Mouse (Mus musculus) T-cell, adult 2 months (primary cell): ENCODE results near the gene Minpp1.
"Not testable (repeated sequence)": the region's sequence is repeated elsewhere in the genome, so short reads cannot be mapped to it uniquely, and the experiment has no call there.

Experiments used
- DNase-seq: peaks from one replicate; pipeline ENCODE4 v3.0.0; 2022; ENCODE audit warnings: low spot score

Minpp1 gene

GRCm38 (mm10) chr19:32485681-32486105 is at the start of gene Minpp1:
Minpp1 (plus strand) TSS chr19:32485769.
- DNase-seq, result peak; percentile 90

DNA sequence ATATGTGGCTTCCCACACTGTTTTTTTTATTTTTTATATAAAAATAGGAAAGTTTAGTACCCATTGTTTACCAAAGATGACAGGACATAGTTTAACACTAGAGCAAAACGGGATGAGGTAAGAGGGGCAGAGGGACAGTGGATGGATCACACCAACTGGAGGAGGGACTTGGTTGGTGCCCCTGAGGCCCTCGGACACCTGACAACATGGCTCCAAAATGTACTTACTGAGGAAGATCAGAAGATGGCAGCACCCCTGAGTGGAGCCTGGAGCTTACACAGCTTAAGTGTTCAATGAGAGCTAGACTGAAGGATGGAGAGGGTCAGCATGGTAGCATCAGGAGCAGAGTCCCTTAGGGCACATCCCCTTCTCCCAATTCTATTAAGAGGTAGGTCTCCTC is 46.2 kb upstream of the Minpp1 start:
- no peak for DNase-seq

DNA sequence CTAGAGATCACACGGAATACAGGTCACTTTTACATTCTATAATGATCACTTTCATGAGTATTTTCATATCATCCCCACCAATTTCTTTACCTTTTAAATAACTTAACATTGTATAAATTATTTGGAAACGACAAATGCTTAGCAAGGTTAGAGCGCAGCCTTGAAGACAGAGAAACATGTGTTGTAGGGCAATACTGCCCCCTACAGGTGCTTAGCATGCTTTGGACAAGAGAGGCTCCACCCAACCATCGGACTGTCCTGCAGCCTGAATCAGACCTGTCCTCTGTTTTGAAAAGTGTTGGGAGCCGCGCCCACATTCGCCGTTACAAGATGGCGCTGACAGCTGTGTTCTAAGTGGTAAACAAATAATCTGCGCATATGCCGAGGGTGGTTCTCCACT is 44.0 kb upstream of the Minpp1 start:
- DNase-seq, result peak; percentile 59

DNA sequence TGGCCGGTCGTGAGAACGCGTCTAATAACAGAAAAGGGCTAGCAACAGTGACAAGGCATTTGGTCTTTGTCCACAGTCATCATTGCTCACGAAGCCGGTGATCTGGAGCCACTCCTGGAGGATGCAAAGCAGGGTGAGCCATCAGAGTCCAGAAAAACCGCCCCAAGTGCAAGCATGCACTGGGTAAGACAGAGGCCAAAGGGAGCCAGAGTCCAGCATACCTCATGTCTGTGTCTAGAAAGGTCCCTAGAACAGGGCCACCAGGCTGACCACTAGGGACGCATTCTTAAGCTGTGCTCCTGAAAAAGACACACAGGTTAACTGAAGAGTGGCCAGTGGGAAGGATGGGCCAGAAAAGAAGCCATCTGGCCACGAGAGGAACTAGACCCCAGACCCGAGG is 36.6 kb upstream of the Minpp1 start:
- DNase-seq, result no peak

- no peak for DNase-seq
Observed at GRCm38 (mm10) chr19:32452231-32452630, 33.3 kb upstream of the Minpp1 start.

GRCm38 (mm10) chr19:32456744-32457143 is 28.8 kb upstream of the Minpp1 start:
- DNase-seq, result no peak

DNA sequence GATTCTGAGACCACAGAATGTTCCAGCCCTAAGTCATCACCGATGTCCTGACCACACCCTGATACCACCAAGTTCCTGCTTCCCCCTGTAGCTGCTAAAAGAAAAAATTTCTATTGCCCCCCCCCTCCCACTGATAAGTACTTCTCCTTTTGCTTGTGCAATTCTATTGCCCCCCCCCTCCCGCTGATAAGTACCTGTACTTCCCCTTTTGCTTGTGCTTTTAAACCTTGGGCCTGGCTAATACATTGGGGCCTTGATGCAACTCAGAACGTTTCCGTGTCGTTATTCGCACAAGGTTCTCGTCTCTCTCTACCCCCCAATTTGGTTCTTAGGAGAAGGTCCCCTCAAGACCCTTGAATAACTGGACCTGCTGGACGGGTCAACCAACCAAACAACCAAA is 27.9 kb upstream of the Minpp1 start:
- DNase-seq, result not testable (repeated sequence)

- DNase-seq, result no peak
Observed at GRCm38 (mm10) chr19:32463037-32463436, 22.5 kb upstream of the Minpp1 start.

DNA sequence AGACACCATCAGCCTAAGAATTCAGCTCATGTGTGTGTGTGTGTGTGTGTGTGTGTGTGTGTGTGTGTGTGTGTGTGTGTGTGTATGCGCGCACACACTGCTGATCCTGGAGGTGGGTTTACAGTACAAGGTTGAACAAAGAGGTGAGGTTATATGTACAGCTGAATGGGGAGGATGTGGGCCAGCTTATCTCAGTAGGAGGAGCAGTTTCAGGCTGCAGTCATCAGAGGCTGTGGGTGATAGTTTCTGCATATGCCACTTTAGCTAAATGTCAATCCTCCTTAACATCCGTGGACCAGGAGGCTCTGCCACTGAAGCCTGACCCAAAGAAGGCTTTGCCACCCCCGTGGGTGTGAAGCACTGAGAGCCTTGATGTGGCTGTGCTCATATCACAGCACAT is 20.3 kb upstream of the Minpp1 start:
- peak; percentile 59 for DNase-seq

- DNase-seq, result no peak
Observed at GRCm38 (mm10) chr19:32466478-32466877, 19.1 kb upstream of the Minpp1 start, which contains the start of gene Rpl9-ps6. Rpl9-ps6 (minus strand) TSS chr19:32466578.

- DNase-seq, result no peak
Observed at GRCm38 (mm10) chr19:32467325-32467724, 18.2 kb upstream of the Minpp1 start.

- DNase-seq, result peak; percentile 48
Observed at GRCm38 (mm10) chr19:32470059-32470497, 15.5 kb upstream of the Minpp1 start.

DNA sequence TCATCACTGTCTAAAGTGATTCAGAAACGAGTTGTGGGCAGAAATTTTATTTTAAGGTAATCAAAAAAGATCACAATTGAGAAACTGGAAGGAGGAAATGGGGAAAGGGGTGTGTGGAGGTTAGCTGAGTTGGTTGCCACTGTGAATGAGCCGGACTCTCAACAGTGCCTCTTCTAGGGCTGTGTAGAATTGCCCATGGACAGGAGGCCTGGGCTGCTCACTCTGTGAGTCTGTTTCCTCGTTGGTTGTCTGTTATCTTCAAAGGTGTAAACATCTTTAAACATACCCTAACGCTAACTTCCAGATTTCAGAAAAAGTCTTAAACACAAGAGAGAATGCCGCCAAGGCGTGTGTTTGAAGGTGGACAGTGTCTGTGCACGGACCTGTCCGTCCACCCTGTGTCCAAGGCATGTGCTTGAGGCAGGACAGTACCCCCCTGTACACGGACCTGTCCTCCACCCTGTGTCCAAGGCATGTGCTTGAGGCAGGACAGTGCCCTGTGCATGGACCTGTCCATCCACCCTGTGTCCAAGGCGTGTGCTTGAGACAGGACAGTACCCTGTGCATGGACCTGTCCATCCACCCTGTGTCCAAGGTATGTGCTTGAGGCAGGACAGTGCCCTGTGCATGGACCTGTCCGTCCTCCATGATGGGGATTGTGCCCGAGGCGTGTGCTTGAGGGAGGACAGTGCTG is 14.9 kb upstream of the Minpp1 start:
- DNase-seq, result no peak

DNA sequence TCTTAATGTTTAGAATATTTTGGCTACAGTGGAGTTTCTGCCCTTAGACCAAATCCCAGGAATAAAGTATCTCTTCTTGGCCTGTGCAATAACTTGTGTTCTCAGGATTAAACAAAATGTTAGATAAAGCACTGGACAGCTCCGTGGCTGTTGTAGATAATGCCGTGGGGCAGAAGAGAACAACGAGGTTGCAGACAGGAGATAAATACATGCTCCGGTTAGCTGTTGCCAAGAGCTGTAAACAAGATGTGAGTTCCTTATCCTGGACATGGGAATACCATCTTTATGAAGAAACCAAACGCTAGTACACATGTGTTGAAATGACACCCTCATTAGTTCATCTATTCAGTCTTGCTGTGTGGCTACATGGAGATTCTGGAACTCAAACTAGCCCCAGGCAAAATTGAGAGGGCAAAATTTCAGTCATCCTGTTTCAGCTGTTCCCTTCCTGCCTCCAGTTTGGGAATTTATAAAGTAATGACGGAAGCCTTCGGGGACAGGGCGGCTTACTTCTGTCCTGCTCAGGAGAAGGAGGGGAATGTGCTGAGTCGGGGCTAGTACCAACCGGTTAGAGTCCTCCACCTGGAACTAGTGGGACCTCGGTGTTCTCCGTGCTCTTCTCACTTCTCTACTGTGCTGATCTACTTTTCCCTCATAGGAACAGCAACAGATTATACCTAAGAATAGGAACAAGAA is 9.4 kb upstream of the Minpp1 start:
- no peak for DNase-seq

DNA sequence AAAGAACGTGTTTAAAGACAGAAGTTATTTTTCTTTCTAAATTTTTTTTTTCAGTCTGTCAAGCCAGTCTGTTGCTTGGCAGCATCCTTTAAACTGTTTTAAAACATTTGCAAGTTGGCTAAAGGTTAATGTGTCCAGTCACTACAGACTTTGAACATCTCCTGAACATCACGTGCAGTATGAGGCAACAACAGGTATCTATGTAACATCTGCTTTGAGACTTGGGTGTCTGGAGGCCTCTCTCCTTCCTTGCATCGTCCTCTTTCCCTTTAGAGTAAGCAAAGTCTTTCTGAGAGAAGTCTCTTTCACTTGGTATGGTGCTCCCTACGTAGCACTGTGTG is 8.9 kb upstream of the Minpp1 start:
- DNase-seq, result no peak

GRCm38 (mm10) chr19:32480255-32480654 is 5.3 kb upstream of the Minpp1 start:
- DNase-seq, result no peak

DNA sequence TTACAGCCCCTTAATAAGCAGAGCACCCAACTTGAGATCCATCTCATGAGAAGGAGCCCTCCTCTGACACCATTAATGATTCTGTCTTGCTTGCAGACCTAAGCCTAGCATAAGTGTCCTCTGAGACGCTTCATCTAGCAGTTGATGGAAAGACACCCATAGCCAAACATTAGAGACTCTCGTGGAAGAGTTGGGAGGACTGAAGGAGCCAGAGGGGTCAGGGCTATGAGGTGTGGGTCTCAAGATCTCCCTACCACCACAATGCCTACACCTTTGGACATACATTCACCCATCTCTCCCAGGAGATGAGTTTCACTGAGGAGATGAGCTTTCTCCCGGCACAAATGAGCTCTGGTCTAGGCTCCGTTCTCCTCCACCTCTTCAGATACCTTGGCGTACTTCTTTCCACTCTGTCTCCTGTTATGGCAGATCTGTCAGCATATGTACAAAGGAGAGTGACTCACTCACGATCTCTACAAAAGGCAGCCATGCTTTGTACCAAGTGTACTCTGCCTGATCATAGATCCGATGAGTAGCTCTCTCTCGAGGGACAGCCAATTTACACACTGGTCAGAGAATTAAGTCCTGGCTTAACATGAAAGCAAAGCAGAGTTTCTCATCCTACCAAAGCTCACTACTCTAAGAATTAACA is 4.7 kb upstream of the Minpp1 start:
- DNase-seq, result no peak

DNA sequence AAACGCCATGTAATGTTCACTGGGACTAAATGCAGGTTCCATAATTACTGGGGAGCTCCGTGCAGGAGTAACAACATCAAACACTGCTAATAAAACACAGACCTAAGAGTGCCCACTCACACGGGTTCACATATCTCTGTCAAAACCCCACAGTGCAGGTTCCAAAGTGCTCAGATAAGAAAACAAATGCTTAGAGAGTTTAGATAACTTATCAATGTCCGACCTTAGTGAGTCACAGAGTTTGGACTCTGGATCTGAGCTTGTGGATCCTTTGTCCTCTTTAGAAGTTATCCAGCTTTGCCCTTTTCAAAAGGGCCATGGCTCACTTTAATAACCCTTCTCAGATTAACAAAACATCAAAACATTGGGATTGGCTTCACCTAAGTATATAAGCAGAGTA is 4.1 kb upstream of the Minpp1 start:
- no peak for DNase-seq

GRCm38 (mm10) chr19:32484941-32485660 is 468 bp upstream of the Minpp1 start:
- DNase-seq, result no peak

- peak; percentile 67 for DNase-seq
Observed at GRCm38 (mm10) chr19:32486106-32486724, 646 bp downstream of the Minpp1 start.

GRCm38 (mm10) chr19:32487595-32488255 is 2.2 kb downstream of the Minpp1 start:
- DNase-seq, result no peak
